Mouse (Mus musculus) adrenal gland, postnatal 36 days (tissue): ENCODE measurements at regions not wholly inside any gene's neighbourhood (a gene's known extent, or its start where the extent isn't known, plus 50 kb on each side); places are given as distances from the start of the nearest gene placed in this dataset.
A peak's percentile ranks its signal among the peaks of the same experiment; 100 is the strongest.

Experiments
- DNase-seq, 2 experiments: peaks; one replicate each; pipeline ENCODE4 v3.0.0; 2021; ENCODE audit warnings: mixed read lengths in 1 of 2

DNA sequence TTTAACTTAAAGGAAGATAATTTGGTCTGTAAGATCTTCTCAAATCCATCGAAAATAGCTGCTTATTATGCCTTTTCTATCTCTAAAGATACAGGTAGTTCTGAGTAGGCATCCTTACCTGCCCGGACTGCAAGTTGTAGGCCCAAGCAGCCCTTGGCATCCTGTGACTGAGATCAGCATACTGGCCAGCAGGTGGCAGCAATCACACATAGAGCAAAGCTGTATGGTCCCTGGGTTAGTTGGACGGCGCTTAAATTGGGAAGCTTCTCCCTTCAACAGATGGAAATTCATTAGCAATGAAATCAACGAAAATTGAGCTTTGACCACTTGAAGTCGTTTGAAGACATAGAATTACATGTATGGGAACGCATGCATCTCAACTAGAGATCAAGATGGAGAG, 61.0 kb downstream of the Ccng2 start:
- peak; percentile 79 to 85 for DNase-seq

DNA sequence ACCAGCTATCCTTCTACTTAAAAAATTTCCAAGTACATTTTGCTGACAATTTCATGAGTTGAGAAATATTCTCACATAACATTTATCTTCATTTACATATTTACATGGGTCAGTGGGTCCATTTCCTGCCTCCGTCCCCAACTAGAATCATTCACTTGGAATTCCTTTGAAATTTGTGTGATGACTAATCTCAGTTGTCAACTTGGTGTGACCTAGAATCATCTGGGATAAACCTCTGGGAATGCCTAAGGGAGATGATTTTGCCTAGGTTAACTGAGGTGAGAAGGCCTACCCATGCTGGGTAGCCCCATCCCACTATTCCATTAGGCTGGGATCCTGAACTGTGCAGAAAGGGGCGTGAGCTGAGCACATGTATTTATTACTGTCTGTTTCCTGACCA, 63.8 kb downstream of the Ccng2 start:
- no peak for DNase-seq

DNA sequence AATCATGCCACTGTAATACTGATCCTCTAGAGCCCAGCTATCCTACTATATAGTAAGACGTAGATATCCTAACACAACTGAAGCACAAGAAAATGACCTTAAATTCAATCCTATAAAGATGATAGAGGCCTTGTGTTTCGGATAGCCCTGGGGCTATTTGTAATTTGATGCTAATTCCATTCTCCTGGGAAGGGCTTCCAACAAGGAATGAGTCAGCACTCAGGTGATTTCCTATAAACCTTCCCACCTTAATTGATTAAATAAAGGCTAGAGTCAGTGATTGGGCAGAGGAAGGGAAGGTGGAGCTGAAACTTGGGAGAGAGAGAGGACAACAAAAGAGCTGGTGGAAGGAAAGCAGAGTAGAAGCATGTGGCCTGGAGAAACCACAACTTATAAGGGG, 86.0 kb downstream of the Ccng2 start:
- DNase-seq: no peak
